Mouse (Mus musculus): Measurements from ENCODE around the gene Klk11. TPM values are rescaled to one million over a fixed set of nuclear protein-coding genes. Genes with fewer than 3 reads are reported as not detected.

The Klk11 gene
- polyA plus RNA-seq (2015; fragmentation: Nextera tagmentation; extraction: Ambion mirVana): not detected in 2 replicates

GRCm38 (mm10) chr7:43774364-43774763 lies at the start of gene Klk11:
Gene Klk11, plus strand, starts transcription at chr7:43774604.
- Histone ChIP-seq H3K4me3 (no peak within 1 kb of the TSS), H3K36me3 (no peaks in the 10 kb centered on the region), H3K9ac (no peak within 1 kb of the TSS), H3K4me2 (no peak within 1 kb of the TSS), H3K4me1 (replicated peaks) (no peaks in the 10 kb centered on the region), H3K27me3 (no peaks in the 10 kb centered on the region), H3K9me3 (no peaks in the 10 kb centered on the region), H3K27ac (no peak within 1 kb of the TSS)
- no peak for ATAC-seq (ENCODE audit: low FRiP score)
- WGBS: 95% methylated on average over 5 of the region's 5 CpGs

- H3K36me3 ChIP-seq: no peaks in the 10 kb centered on the region
- no peak overlapping the region for H3K9ac ChIP-seq
- ATAC-seq (ENCODE audit: low FRiP score): no peak
- H3K9me3 ChIP-seq: no peaks in the 10 kb centered on the region
- no peaks in the 10 kb centered on the region for H3K27me3 ChIP-seq
- no peak overlapping the region for H3K4me2 ChIP-seq
- WGBS: 39% methylated on average over 1 of the region's 1 CpGs
- no peak overlapping the region for H3K27ac ChIP-seq
- no peak overlapping the region for H3K4me3 ChIP-seq
- no peaks in the 10 kb centered on the region for H3K4me1 ChIP-seq (replicated peaks)
Observed at GRCm38 (mm10) chr7:43747788-43748187, 26.6 kb upstream of the Klk11 start.

GRCm38 (mm10) chr7:43752806-43753205 lies 21.6 kb upstream of the Klk11 start:
- WGBS: 81% methylated on average over 2 of the region's 2 CpGs
- Histone ChIP-seq H3K36me3 (no peaks in the 10 kb centered on the region), H3K27ac (no peak overlapping the region), H3K9me3 (no peaks in the 10 kb centered on the region), H3K4me3 (no peak overlapping the region), H3K9ac (no peak overlapping the region), H3K27me3 (no peaks in the 10 kb centered on the region), H3K4me1 (replicated peaks) (no peaks in the 10 kb centered on the region), H3K4me2 (no peak overlapping the region)
- no peak for ATAC-seq (ENCODE audit: low FRiP score)

- H3K27me3 ChIP-seq: no peaks in the 10 kb centered on the region
- no peaks in the 10 kb centered on the region for H3K4me1 ChIP-seq (replicated peaks)
- no peaks in the 10 kb centered on the region for H3K36me3 ChIP-seq
- H3K4me2 ChIP-seq: no peak overlapping the region
- 48% methylated on average over 8 of the region's 8 CpGs for WGBS
- peak; percentile 28; the same call in 1 of the 2 replicates for ATAC-seq (ENCODE audit: low FRiP score)
- no peaks in the 10 kb centered on the region for H3K9me3 ChIP-seq
- H3K27ac ChIP-seq: no peak overlapping the region
- H3K9ac ChIP-seq: no peak overlapping the region
- H3K4me3 ChIP-seq: no peak overlapping the region
Observed at GRCm38 (mm10) chr7:43766484-43766883, 7.9 kb upstream of the Klk11 start.

GRCm38 (mm10) chr7:43768597-43768996 lies 5.8 kb upstream of the Klk11 start, which contains the start of gene Klk12:
Gene Klk12, plus strand, starts transcription at chr7:43768897.
- Histone ChIP-seq H3K9me3 (no peaks in the 10 kb centered on the region), H3K4me1 (replicated peaks) (no peaks in the 10 kb centered on the region), H3K4me3 (no peak within 1 kb of the TSS), H3K27ac (no peak within 1 kb of the TSS), H3K9ac (no peak within 1 kb of the TSS), H3K36me3 (no peaks in the 10 kb centered on the region), H3K4me2 (no peak within 1 kb of the TSS), H3K27me3 (no peaks in the 10 kb centered on the region)
- 80% methylated on average over 4 of the region's 4 CpGs for WGBS
- ATAC-seq (ENCODE audit: low FRiP score): 0 out of 2 replicates have a peak, but pooled peaks have one; percentile 36

GRCm38 (mm10) chr7:43769636-43770035 lies 4.8 kb upstream of the Klk11 start:
- no peak overlapping the region for H3K4me2 ChIP-seq
- H3K4me3 ChIP-seq: no peak overlapping the region
- H3K36me3 ChIP-seq: no peaks in the 10 kb centered on the region
- no peaks in the 10 kb centered on the region for H3K4me1 ChIP-seq (replicated peaks)
- H3K9ac ChIP-seq: no peak overlapping the region
- no peaks in the 10 kb centered on the region for H3K27me3 ChIP-seq
- no peak overlapping the region for H3K27ac ChIP-seq
- no peak for ATAC-seq (ENCODE audit: low FRiP score)
- 92% methylated on average over 8 of the region's 8 CpGs for WGBS
- no peaks in the 10 kb centered on the region for H3K9me3 ChIP-seq

GRCm38 (mm10) chr7:43770701-43771100 lies 3.7 kb upstream of the Klk11 start:
- no peaks in the 10 kb centered on the region for H3K9me3 ChIP-seq
- WGBS: 98% methylated on average over 10 of the region's 10 CpGs
- no peaks in the 10 kb centered on the region for H3K27me3 ChIP-seq
- H3K4me1 ChIP-seq (replicated peaks): no peaks in the 10 kb centered on the region
- no peak overlapping the region for H3K4me2 ChIP-seq
- no peak overlapping the region for H3K27ac ChIP-seq
- ATAC-seq (ENCODE audit: low FRiP score): no peak
- H3K36me3 ChIP-seq: no peaks in the 10 kb centered on the region
- H3K9ac ChIP-seq: no peak overlapping the region
- no peak overlapping the region for H3K4me3 ChIP-seq

- no peaks in the 10 kb centered on the region for H3K27me3 ChIP-seq
- H3K4me3 ChIP-seq: no peak overlapping the region
- no peaks in the 10 kb centered on the region for H3K36me3 ChIP-seq
- no peaks in the 10 kb centered on the region for H3K9me3 ChIP-seq
- WGBS: 97% methylated on average over 6 of the region's 6 CpGs
- H3K9ac ChIP-seq: no peak overlapping the region
- H3K4me1 ChIP-seq (replicated peaks): no peaks in the 10 kb centered on the region
- no peak for ATAC-seq (ENCODE audit: low FRiP score)
- no peak overlapping the region for H3K27ac ChIP-seq
- H3K4me2 ChIP-seq: no peak overlapping the region
Observed at GRCm38 (mm10) chr7:43771916-43772315, 2.5 kb upstream of the Klk11 start.

- Histone ChIP-seq H3K4me1 (replicated peaks) (no peaks in the 10 kb centered on the region), H3K9ac (no peak overlapping the region), H3K4me2 (no peak overlapping the region), H3K4me3 (no peak overlapping the region), H3K9me3 (no peaks in the 10 kb centered on the region), H3K27ac (no peak overlapping the region), H3K36me3 (no peaks in the 10 kb centered on the region), H3K27me3 (no peaks in the 10 kb centered on the region)
- 74% methylated on average over 3 of the region's 3 CpGs for WGBS
- ATAC-seq (ENCODE audit: low FRiP score): no peak
Observed at GRCm38 (mm10) chr7:43772901-43773300, 1.5 kb upstream of the Klk11 start.

- 45% methylated on average over 6 of the region's 6 CpGs for WGBS
- ATAC-seq (ENCODE audit: low FRiP score): no peak
- H3K27ac ChIP-seq: no peak overlapping the region
- no peaks in the 10 kb centered on the region for H3K36me3 ChIP-seq
- H3K4me3 ChIP-seq: no peak overlapping the region
- no peaks in the 10 kb centered on the region for H3K27me3 ChIP-seq
- no peak overlapping the region for H3K4me2 ChIP-seq
- no peak overlapping the region for H3K9ac ChIP-seq
- H3K4me1 ChIP-seq (replicated peaks): no peaks in the 10 kb centered on the region
- H3K9me3 ChIP-seq: no peaks in the 10 kb centered on the region
Observed at GRCm38 (mm10) chr7:43774802-43775201, 398 bp downstream of the Klk11 start.

- H3K9me3 ChIP-seq: no peaks in the 10 kb centered on the region
- no peaks in the 10 kb centered on the region for H3K4me1 ChIP-seq (replicated peaks)
- no peaks in the 10 kb centered on the region for H3K27me3 ChIP-seq
- no peaks in the 10 kb centered on the region for H3K36me3 ChIP-seq
- no peak overlapping the region for H3K4me2 ChIP-seq
- no peak for ATAC-seq (ENCODE audit: low FRiP score)
- no peak overlapping the region for H3K9ac ChIP-seq
- 48% methylated on average over 7 of the region's 7 CpGs for WGBS
- no peak overlapping the region for H3K27ac ChIP-seq
- no peak overlapping the region for H3K4me3 ChIP-seq
Observed at GRCm38 (mm10) chr7:43775311-43776057, 1.1 kb downstream of the Klk11 start.

GRCm38 (mm10) chr7:43776506-43776905 lies 2.1 kb downstream of the Klk11 start:
- no peak for ATAC-seq (ENCODE audit: low FRiP score)
- no peaks in the 10 kb centered on the region for H3K4me1 ChIP-seq (replicated peaks)
- no peaks in the 10 kb centered on the region for H3K27me3 ChIP-seq
- H3K27ac ChIP-seq: no peak overlapping the region
- no peaks in the 10 kb centered on the region for H3K36me3 ChIP-seq
- H3K9me3 ChIP-seq: no peaks in the 10 kb centered on the region
- H3K9ac ChIP-seq: no peak overlapping the region
- 87% methylated on average over 5 of the region's 5 CpGs for WGBS
- H3K4me2 ChIP-seq: no peak overlapping the region
- H3K4me3 ChIP-seq: no peak overlapping the region

- ATAC-seq (ENCODE audit: low FRiP score): no peak
Observed at GRCm38 (mm10) chr7:43777423-43777822, 3.0 kb downstream of the Klk11 start.

More at GRCm38 (mm10) chr7:43777423-43777822, 3.0 kb downstream of the Klk11 start:
- Histone ChIP-seq H3K36me3 (no peaks in the 10 kb centered on the region), H3K4me2 (no peak overlapping the region), H3K9ac (no peak overlapping the region), H3K27ac (no peak overlapping the region), H3K4me3 (no peak overlapping the region), H3K9me3 (no peaks in the 10 kb centered on the region), H3K4me1 (replicated peaks) (peaks cover 3% of the 10 kb centered on the region; the same call in 1 of the 2 replicates), H3K27me3 (no peaks in the 10 kb centered on the region)
- WGBS: 88% methylated on average over 12 of the region's 12 CpGs

All from hindbrain, embryonic 13.5 days (tissue).